ENCODE assay signal across 9 mouse cellular contexts in genomic region chr10:77252790-77253189, GRCm38 (mm10). TPM values are rescaled to one million over a fixed set of nuclear protein-coding genes. Genes with fewer than 3 reads are reported as not detected.
DNase-seq lines count a peak whose midpoint lies in the region; ATAC-seq and TF ChIP-seq lines count a peak whose summit lies in the region.
"Had no signal": no experiment of that assay in that cellular context is flagged by ENCODE, and none has a peak within 500 bp of the region (broad histone marks: within the 10 kb centered on the region; RNA-seq: fewer than 3 reads in every experiment).

No protein-coding gene starts in this region.

- no peak for TF ChIP-seq POLR2A in lung, adult 2 months (IDR thresholded peaks at IDR 0.05; ENCODE audit: borderline replicate concordance, extremely low read depth, low read depth, low read length)
- TF ChIP-seq POLR2A in olfactory bulb, adult 2 months (IDR thresholded peaks at IDR 0.05; ENCODE audit: insufficient read depth, low read depth, low read length), result no peak

- H3K4me2 ChIP-seq in forebrain, embryonic 14.5 days (ENCODE audit: low read length), result no peak overlapping the region

- H3K9me3 ChIP-seq in ES-E14 (ENCODE audit: control insufficient read depth, insufficient read depth, low read depth, low read length), result no peaks in the 10 kb centered on the region
- no peaks in the 10 kb centered on the region for H3K9me3 ChIP-seq in forebrain, embryonic 14.5 days (replicated peaks; ENCODE audit: control insufficient read depth, low read length)

- H3K27me3 ChIP-seq in forebrain, embryonic 14.5 days (replicated peaks; ENCODE audit: control insufficient read depth, insufficient read depth, low read length), result no peaks in the 10 kb centered on the region

- DNase-seq in ES-E14 (ENCODE audit: low read depth, low spot score), result peak; percentile 90
- peak; percentile 90 for DNase-seq in forebrain, embryonic 14.5 days (ENCODE audit: low spot score)
- peak; percentile 82 to 86 for DNase-seq in heart, postnatal 36 days
- DNase-seq in layer of hippocampus, adult 18-20 months (ENCODE audit: low spot score in 2 of 2), result peak; percentile 77 to 88
- peak; percentile 77 for DNase-seq in lung, adult 2 months
- peak; percentile 73 for DNase-seq in testis, postnatal 14 days (ENCODE audit: low spot score)

- peaks cover 5 to 24% of the 10 kb centered on the region in 2 experiments; a peak in 3 of 4 replicates for H3K4me1 ChIP-seq in ES-E14 (ENCODE audit: control insufficient read depth in 2 of 2, insufficient read depth in 2 of 2, low read length in 2 of 2, poor library complexity in 1 of 2)
- H3K4me1 ChIP-seq in forebrain, embryonic 14.5 days (ENCODE audit: control insufficient read depth, insufficient read depth, low read length), result peaks cover 6% of the 10 kb centered on the region
- H3K4me1 ChIP-seq in lung, adult 2 months (ENCODE audit: control insufficient read depth, insufficient read depth, low read length), result peaks cover 11% of the 10 kb centered on the region
- H3K4me1 ChIP-seq in olfactory bulb, adult 2 months (ENCODE audit: control insufficient read depth, insufficient read depth, low read length), result peaks cover 15% of the 10 kb centered on the region

- TF ChIP-seq CTCF in lung, adult 2 months (IDR thresholded peaks at IDR 0.05; ENCODE audit: insufficient read depth, low read length), result peak; percentile 86
- TF ChIP-seq CTCF in olfactory bulb, adult 2 months (IDR thresholded peaks at IDR 0.05; ENCODE audit: insufficient read depth, low read depth, low read length), result peak; percentile 53; the same call in 1 of the 2 replicates

- H3K9ac ChIP-seq in ES-E14 (ENCODE audit: insufficient read depth, low read depth, low read length, poor library complexity, severe bottlenecking), result no peak overlapping the region
- H3K9ac ChIP-seq in forebrain, embryonic 14.5 days (ENCODE audit: low read length), result no peak overlapping the region

- ATAC-seq in cerebellum, adult (ENCODE audit: insufficient number of reproducible peaks, low FRiP score, low TSS enrichment), result peak; percentile 37; the same call in 1 of the 2 replicates
- ATAC-seq in forebrain, embryonic 14.5 days, result peak; percentile 77

- H3K36me3 ChIP-seq in ES-E14 (ENCODE audit: control insufficient read depth, insufficient read depth, low read length, poor library complexity, severe bottlenecking), result no peaks in the 10 kb centered on the region
- H3K36me3 ChIP-seq in forebrain, embryonic 14.5 days (ENCODE audit: control insufficient read depth, insufficient read depth, low read length), result no peaks in the 10 kb centered on the region

- intact Hi-C loops in heart, postnatal 36 days (cut with DNase I), result loop anchor here (1.0 to 5.0 kb wide), 4 partner anchors 45 to 420 kb away; no protein-coding TSS in a partner anchor

- H3K4me3 ChIP-seq in ES-E14 (ENCODE audit: insufficient read depth in 1 of 2, low read depth in 1 of 2, low read length in 2 of 2, poor library complexity in 1 of 2, severe bottlenecking in 1 of 2), result no peak overlapping the region
- no peak overlapping the region for H3K4me3 ChIP-seq in forebrain, embryonic 14.5 days (ENCODE audit: low read depth, low read length)
- no peak overlapping the region for H3K4me3 ChIP-seq in lung, adult 2 months (replicated peaks; ENCODE audit: extremely low read depth, low read depth, low read length)
- no peak overlapping the region for H3K4me3 ChIP-seq in olfactory bulb, adult 2 months (ENCODE audit: insufficient read depth, low read depth, low read length)

- under 1% methylated on average over 4 of the region's 4 CpGs for WGBS in forebrain, embryonic 14.5 days
- WGBS in lung, adult 2 months, result 0% methylated on average over 4 of the region's 4 CpGs
- WGBS in olfactory bulb, adult 2 months, result 1% methylated on average over 4 of the region's 4 CpGs

- in situ Hi-C loops in ES-E14 (cut with MboI; ENCODE audit: low sequenced_read_pairs in 2 of 2, unreplicated experiment in 2 of 2), result loop anchor here (5.0 to 10.0 kb wide), 2 partner anchors 118 to 120 kb away; no protein-coding TSS in a partner anchor

- no peak overlapping the region for H3K27ac ChIP-seq in ES-E14 (ENCODE audit: insufficient read depth, low read depth, low read length, poor library complexity, severe bottlenecking)
- H3K27ac ChIP-seq in forebrain, embryonic 14.5 days (ENCODE audit: low read depth, low read length), result no peak overlapping the region
- no peak overlapping the region for H3K27ac ChIP-seq in olfactory bulb, adult 2 months (ENCODE audit: insufficient read depth, low read depth, low read length)
- H3K27ac ChIP-seq: macrophage had no signal

TF ChIP-seq in ES-E14, 5 proteins besides CTCF, POLR2A, EP300 and RAD21:
- no peak for TF ChIP-seq CHD2 (IDR thresholded peaks at IDR 0.05; ENCODE audit: low read depth, low read length)
- TF ChIP-seq ZC3H11A (IDR thresholded peaks at IDR 0.05; ENCODE audit: borderline replicate concordance, low read depth, low read length), result peak; percentile 96
TF ChIP-seq in ES-E14: peak in this region for 1.

RNA-seq across cellular contexts. Expression of gene Pofut2, which starts 6.2 kb away (rescaled TPM):
- total RNA-seq in ES-E14 (2012; rRNA removed), result 67.6 and 101 TPM in 2 replicates
- 44.1 and 55.2 TPM in 2 replicates for polyA plus RNA-seq in forebrain, embryonic 14.5 days (2014; fragmentation: Nextera tagmentation; extraction: Ambion mirVana)
- total RNA-seq in heart, postnatal 36 days (2021), result 10 to 100 TPM; 39.2 to 40.7 TPM
- total RNA-seq in layer of hippocampus, adult 18-20 months (2021), result 10 to 100 TPM; 30.3 to 30.9 TPM
- polyA plus RNA-seq in lung, adult 2 months (2012; rRNA removed), result 81.3 and 81.6 TPM in 2 replicates
- not detected in 2 replicates for polyA plus RNA-seq in olfactory bulb, adult 2 months (2012; ENCODE audit: insufficient read depth, insufficient read length, low replicate concordance, missing spikeins)
